Mouse (Mus musculus) cerebellum, adult 11-12 months (tissue): Measurements from ENCODE around the gene Psme2b.
"Not testable (repeated sequence)": the region's sequence is repeated elsewhere in the genome, so short reads cannot be mapped to it uniquely, and the experiment has no call there.

ENCODE experiments used
- DNase-seq: peaks from one replicate; pipeline ENCODE4 v3.0.0; 2022

Psme2b gene

GRCm38 (mm10) chr11:48900654-48901566 is 45.1 kb downstream of the Psme2b start:
- not testable (repeated sequence) for DNase-seq

GRCm38 (mm10) chr11:48898812-48899431 is 47.1 kb downstream of the Psme2b start:
- DNase-seq = no peak
